Mouse (Mus musculus): ENCODE measurements at regions not wholly inside any gene's neighbourhood (a gene's known extent, or its start where the extent isn't known, plus 50 kb on each side); places are given as distances from the start of the nearest gene placed in this dataset.

- TF ChIP-seq CTCF (IDR thresholded peaks at IDR 0.05), result no peak
- ATAC-seq (ENCODE audit: low FRiP score), result no peak
- 66% methylated on average over 4 of the region's 4 CpGs for WGBS
Observed at GRCm38 (mm10) chr3:6676382-6676781, 56.1 kb upstream of the 1700008P02Rik start.

GRCm38 (mm10) chr3:6675354-6675753, 55.1 kb upstream of the 1700008P02Rik start:
- no peaks in the 10 kb centered on the region for H3K36me3 ChIP-seq (ENCODE audit: insufficient read depth, low read length)
- no peak overlapping the region for H3K9ac ChIP-seq (replicated peaks; ENCODE audit: low read length, poor library complexity, severe bottlenecking)
- ATAC-seq (ENCODE audit: low FRiP score), result peak; percentile 86
- H3K27me3 ChIP-seq (ENCODE audit: insufficient read depth, low read length), result no peaks in the 10 kb centered on the region
- 35% methylated on average over 3 of the region's 3 CpGs for WGBS
- H3K4me2 ChIP-seq (ENCODE audit: low read depth, low read length, poor library complexity, severe bottlenecking), result no peak overlapping the region
- no peak overlapping the region for H3K4me3 ChIP-seq (ENCODE audit: low read depth, low read length)
- peak; percentile 79 for TF ChIP-seq CTCF (IDR thresholded peaks at IDR 0.05)
- H3K4me1 ChIP-seq (ENCODE audit: insufficient read depth, low read length), result no peaks in the 10 kb centered on the region
- H3K27ac ChIP-seq (ENCODE audit: low read depth, low read length), result peak overlapping the region; percentile 26; the same call in 1 of the 2 replicates
- peak; percentile 64 for DNase-seq (ENCODE audit: low spot score)
- H3K9me3 ChIP-seq (ENCODE audit: low read length), result no peaks in the 10 kb centered on the region

More at GRCm38 (mm10) chr3:6676382-6676781, 56.1 kb upstream of the 1700008P02Rik start:
- 0 out of 2 replicates have a peak overlapping the region, but pooled peaks have one; percentile 7 for H3K27ac ChIP-seq (ENCODE audit: low read depth, low read length)
- DNase-seq (ENCODE audit: low spot score), result no peak
- H3K9me3 ChIP-seq (ENCODE audit: low read length), result no peaks in the 10 kb centered on the region
- H3K27me3 ChIP-seq (ENCODE audit: insufficient read depth, low read length), result no peaks in the 10 kb centered on the region
- no peaks in the 10 kb centered on the region for H3K36me3 ChIP-seq (ENCODE audit: insufficient read depth, low read length)
- no peaks in the 10 kb centered on the region for H3K4me1 ChIP-seq (ENCODE audit: insufficient read depth, low read length)
- no peak overlapping the region for H3K4me3 ChIP-seq (ENCODE audit: low read depth, low read length)
- H3K9ac ChIP-seq (replicated peaks; ENCODE audit: low read length, poor library complexity, severe bottlenecking), result no peak overlapping the region
- H3K4me2 ChIP-seq (ENCODE audit: low read depth, low read length, poor library complexity, severe bottlenecking), result no peak overlapping the region

Measured in midbrain, postnatal 0 days (tissue).